Mouse (Mus musculus) lung, postnatal 10 days (tissue): ENCODE results near the gene Il31.
"Not testable (repeated sequence)": the region's sequence is repeated elsewhere in the genome, so short reads cannot be mapped to it uniquely, and the experiment has no call there.

ENCODE experiments used
- DNase-seq: peaks from one replicate; pipeline ENCODE4 v3.0.0; 2021

Gene Il31

DNA sequence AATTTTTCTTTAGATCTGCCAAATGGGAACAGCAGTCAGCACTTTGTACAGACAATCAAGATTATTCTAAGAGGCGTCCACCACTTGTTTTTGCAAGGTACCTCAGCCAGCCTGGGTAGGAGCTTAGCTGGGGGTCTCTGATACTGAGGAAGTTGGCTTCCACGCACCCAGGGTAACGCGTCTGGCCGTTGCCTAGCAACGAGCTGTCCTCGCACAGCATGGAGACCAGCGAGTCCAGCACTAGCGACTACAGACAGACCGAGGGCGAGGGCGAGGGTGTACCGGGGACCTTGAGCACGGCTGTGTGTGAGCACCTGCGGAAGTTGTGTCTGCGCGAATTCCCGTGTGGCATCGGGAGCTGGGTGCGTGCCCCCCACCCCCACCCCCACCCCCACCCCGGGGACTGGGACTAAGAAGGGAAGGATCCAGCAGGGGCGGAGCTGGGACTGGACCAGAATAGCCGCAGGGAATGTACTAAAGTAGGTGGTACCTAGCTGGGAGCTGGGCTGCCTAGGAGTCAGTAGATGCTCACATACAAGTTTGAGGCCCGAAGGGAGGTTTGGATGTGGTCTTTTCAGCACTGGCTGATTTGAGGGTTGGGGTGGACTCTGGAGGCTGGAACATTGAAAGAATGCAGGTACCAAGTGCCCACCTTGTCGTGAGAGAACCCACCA is at the start of gene Il31, which contains the start of gene Lrrc43:
Il31 (minus strand) TSS at position 378 of the 674 bp plus-strand sequence.
Lrrc43 (plus strand) TSS at position 194 of the 674 bp plus-strand sequence.
- no peak for DNase-seq

DNA sequence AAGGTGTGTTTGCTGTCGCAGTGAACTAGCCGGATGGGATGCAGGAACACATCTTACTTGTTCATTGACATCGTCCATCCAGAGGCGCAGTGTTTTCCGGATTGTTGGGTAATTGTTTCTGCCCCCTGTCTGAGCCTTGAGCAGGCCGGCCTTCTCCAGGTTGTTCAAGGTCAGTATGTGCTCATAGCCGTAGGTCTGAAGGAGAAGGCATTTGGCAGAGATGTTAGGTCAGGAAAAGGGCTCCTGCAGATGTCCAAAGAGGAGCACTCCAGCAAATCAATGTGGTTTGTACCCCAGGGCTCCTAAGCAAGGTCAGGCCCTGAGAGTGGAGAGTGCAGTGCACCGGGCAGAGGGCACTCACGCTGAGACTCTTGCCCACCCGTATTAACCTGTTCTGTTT is 44.5 kb upstream of the Il31 start:
- DNase-seq, result no peak

DNA sequence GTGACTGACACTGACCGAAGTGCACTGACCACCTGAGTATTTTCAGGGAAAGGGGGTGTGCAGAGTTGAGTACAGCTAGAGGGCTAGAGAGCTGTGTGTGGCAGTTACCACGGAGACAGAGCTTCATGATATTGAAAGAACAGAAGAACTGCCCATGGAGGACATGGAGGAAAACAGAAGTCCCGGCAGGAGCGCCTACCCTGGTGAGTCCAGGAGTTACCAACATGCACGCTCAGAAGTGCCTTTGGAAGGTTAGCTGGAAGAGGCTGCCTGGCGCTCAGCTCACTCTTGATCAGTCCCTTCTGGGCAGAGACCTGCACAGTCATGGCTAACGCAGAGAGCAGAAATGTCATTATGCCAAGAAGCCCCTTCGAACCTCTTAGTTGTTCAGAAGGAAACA is 40.8 kb upstream of the Il31 start:
- DNase-seq, result peak; percentile 0

DNA sequence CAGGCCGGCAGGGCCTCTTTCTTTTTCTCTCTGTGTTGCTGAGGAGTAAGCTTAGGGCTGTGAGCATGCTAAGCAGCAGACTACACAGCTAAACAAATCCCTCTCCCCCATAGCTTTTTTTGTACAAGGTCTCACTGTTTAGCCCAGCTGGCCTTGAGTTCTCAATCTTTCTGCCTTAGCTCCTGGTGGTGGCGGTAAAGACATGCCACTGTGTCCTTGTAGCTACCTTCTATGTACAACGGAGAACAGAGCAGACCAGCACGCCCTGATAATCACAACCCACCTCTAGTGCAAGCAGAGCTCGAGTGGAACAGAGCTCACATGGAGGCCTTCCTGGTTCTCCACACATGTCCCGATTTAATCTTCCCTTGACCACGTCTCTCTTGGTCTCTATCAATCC is 39.4 kb upstream of the Il31 start:
- peak; percentile 0 for DNase-seq

DNA sequence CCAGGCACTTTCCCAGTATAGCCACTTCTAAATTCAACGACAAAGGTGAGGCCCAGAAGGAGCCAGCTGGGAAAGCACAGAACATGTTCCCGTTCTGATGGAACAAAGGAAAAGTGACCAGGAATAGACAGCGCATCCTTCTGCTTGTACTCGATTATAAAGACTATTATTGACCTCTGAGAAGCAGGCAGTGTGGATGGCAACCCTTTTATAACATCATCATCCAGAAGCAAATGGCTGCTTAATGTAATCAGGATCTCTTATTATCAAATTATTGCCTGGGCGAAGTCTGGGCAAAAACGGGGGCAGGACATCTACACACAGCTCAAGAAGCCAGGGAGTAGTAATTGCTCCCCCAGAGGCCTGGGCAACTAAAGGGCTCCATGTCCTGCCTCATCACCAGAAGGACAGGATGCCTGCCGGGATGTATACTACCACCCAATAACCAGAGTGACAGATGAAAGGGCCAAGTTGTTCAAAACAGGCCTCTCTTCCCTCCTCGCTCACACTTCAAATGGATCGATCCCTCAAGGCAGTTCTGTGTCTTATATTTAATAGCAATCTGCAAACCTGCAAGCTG is 36.7 kb upstream of the Il31 start:
- no peak for DNase-seq

DNA sequence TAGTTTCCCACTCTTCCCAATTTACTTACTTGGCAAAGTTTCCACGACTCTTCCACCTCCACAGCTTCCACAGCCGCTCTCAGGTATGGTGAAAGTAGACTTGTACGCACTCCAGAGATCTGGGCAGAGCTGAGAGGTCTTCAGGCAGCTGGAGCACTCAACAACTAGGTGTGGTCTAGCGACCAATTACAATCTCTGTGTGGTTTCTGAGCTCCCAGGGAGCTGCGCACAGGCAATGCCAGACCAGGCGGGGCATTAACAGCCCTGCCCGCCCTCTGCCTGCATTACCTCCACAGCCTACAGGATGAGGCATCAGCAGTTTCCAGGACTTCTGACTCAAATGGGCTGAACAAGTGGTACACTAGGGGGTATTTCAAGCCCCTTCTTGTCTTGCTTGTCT is 36.0 kb upstream of the Il31 start, which contains the start of gene Gm49027:
Gm49027 (minus strand) TSS at position 208 of the 400 bp plus-strand sequence.
- no peak for DNase-seq

DNA sequence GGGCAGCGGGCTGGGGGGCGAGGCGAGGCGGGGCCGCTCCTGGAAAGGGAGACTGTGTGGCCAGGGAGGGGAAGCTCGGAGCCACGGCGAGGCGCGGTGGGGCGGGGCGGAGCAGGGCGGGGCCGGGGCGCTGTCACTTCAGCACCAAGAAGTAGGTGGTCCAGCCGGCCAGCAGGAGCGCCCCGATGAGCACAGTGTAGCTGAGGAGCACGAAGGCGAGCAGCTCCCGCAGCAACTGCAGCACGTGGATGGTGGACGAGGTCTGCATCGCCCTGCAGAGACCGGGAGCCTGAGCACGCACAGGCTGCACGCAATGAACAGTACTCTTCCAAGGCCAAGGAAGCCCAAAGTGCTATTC is 35.1 kb upstream of the Il31 start:
- no peak for DNase-seq

DNA sequence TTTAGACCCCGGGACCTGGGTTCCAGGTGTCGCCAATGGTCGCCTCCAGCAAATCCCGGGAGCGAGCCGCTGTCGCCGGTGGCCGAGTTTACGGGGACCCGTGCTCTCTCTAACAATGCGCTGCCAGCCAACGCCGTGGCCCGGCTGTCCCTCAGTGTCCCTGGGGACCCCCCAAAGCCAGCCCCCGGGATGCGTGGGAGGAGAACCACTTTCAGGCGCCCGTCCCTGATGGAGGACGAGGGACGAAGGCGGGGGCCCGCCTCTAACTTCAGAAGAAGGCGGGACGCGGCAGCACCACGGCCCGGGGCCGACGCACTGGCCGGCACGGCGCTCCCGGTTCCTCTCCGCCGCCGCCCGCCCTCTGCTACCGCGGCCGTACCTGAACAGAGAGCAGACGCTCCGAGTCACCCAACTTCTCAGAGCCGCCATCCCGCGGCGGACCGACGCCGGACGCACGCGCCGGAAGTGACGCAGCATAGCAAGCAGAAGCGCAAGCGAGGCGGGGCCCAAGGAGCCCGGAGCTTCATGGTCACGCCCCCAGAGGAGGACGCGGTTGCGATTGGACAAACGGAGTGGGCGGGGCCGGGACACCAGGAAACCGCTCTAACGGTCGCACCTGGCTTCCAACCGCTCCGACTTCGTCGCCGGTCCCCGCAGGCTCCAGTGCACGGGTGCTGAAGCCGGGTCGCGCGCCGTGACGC is 34.6 kb upstream of the Il31 start, which contains the start of gene Diablo:
Diablo (minus strand) TSS at position 485 of the 701 bp plus-strand sequence.
- DNase-seq, result peak; percentile 99

DNA sequence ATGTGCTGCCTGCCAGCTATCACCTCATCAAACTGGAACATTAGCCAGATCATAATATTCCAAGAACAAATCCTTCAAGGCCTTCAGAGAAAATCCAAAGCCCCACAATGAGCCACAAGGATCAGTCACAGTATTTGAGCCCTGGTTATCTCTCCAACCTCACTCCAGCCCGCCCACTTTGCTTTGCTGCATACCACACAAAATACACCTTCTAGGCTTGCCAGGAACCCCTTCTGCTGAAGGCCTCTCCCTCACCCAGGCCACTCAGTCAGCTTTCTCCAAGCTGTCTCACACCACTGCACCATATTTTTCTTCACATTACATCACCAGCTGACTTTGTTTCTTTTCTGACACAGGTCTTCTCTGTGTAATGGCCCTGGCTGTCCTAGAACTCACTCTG is 32.9 kb upstream of the Il31 start:
- no peak for DNase-seq

DNA sequence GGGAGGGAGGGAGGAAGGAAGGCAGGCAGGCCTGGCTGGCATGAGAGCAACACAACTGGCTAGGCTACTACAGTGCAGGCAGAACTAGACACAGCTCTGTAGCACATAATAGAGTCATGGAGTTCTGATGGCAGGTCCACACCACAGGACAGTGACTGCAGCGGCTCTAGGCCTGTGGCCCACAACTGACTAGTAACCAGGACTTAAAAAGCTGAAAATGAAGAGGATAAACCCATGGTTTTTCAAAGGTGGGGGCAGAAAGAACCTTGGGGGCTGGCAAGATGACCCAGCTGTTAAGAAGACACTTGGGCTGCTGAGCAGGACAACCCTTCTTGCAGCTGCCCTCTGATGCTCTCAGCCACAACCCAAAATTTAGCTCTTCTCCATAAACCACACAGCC is 32.3 kb upstream of the Il31 start:
- DNase-seq, result no peak

DNA sequence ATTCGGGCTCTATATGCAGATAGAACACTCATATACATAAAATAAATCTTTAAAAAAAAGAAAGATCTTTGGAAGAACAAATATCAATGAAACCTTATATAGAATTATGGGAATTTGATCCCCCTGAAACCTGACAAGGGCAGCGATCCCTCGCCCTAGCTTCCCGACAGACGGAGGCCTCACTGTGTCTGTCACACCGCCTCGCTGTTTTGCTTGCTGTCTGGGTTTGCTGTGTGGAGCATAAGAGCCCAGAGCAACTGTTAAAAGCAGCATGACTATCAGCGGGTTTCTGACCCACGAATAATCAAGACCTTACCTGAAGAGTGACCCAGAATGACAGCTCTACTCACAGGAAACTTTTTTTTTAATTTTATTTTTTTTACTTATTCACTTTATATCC is 31.4 kb upstream of the Il31 start:
- no peak for DNase-seq

DNA sequence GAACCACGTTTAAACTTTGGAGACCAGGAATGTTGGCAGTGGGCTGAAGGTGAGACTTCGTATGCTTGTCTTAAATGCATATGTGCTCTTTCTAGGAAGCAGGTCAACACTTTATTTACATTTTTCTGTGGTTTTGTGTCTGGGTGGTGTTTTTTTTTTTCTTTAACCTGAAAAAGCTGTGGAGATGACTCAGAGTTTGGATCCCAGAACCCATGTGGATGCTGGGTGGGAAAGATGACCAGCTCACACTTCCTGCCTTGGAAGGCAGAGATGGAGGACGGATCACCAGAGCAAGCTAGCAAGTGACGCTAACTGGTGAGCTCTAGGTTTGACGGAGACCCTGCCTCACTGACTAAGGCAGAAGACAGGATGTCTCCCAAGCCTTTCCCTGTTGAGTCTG is 25.6 kb upstream of the Il31 start:
- DNase-seq, result no peak

DNA sequence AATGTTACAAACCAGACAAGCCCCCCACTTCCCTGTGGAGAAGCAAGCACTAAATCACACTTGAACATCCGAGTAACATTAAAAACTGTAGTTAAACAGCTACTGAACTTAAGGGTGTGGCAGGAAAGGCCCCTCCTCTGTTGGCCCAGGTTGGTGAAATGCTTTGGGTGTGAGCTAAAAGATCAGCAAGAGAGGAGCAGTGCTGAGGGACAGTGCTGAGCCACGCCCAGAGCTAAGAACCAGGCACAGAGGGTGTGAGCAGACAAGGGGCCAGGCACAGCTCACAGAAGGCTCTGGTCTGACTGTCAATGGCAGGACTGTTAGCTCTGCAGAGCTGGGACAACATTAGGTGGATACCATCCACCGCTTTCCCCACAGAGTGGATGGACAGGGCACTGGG is 22.8 kb upstream of the Il31 start:
- DNase-seq, result no peak

DNA sequence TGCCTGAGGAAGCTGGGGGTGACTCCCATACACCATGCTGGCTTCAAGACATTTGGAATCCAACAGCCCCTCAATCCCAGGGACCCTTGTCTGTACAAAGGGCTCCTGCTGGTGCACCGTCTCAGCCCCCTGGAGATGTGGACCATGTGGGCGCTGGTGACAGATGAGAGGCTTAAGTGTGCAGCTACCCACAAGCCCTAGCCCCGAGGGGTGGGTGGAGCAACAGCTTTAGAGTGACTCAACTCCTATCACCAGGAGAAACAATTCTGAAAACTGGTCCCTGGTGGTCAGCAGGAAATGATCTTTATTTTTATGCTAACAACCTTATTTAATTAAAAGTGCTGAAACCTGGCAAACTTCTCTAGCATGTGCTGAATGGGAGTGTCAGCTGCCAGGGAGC is 22.1 kb upstream of the Il31 start:
- not testable (repeated sequence) for DNase-seq

DNA sequence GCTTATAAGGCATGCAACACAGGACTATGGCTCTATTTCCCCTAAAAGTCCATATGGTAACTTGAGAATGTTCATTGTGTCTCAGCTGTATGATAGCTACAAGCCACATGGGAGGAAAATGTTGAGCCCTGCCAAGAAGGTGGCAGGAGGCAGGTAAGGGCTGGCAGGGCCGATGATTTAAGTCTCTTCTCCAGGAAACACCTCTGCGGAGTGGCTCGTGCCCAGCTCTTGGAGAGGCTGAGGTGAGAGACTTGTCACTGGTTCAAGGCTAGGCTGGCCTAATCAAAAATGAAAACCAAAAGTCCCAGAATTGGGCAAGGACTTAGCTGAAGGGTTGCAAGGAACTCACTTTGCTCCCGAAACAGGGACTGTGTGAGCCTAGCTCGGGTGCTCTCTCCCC is 20.9 kb upstream of the Il31 start, which contains the start of gene B3gnt4:
B3gnt4 (plus strand) TSS at position 301 of the 400 bp plus-strand sequence.
- no peak for DNase-seq

DNA sequence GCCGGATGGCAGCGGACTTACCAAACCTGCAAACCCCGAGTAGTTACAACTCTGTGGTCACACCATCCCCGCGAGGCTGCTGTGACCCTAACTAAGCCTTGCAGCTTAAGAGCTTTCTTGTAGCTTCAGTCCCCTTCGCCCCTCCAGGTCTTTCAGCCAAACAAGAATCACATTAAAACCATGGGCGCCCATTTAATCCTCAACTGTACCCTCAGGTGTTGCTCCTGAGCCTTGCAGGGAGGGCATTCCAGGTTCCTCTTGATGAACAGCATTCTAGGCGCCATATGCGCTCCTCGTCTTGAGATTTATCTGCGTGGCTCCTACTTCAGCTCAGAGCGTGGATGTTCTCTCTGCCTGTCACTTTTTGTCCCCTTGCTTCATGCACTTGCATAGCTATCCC is 19.6 kb upstream of the Il31 start:
- no peak for DNase-seq

DNA sequence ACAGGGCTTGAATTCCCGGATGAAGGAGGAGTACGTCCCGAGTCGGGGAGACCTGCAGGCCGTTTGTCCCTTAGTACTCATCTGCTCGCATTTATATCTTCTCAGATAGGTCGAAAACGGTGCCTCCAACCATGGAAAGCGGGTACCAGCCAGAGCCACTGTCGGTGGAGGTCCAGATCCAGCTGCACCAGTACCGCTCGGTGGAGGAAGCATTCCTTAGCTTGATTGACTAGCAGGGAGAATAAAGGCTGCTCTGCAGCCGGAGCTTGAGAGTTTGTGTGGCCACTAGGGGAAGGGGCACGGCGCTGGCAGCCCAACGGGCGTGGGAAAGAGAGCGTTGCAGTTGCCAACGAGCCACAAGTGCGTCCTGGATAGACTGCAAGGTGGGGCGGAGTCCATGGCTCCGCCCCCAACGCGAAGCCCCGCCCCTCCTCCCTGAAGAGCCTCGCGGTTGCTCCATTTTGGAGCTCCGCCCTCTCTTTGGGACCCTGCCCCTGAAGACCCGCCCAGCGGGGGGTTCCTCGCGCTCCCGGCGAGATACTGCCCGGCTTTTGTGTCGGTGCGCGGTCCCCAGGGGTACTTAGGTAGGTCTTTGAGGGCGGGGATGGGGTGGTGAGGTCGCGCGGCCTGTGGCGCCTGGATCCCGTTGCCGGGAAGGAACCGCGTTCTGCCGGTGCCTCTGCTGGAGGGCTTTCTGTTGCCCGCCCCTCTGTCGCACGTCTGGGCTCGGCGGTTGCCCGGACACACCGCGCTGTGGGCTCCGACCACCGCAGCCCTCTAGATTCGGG is 18.8 kb upstream of the Il31 start:
- DNase-seq, result peak; percentile 86

DNA sequence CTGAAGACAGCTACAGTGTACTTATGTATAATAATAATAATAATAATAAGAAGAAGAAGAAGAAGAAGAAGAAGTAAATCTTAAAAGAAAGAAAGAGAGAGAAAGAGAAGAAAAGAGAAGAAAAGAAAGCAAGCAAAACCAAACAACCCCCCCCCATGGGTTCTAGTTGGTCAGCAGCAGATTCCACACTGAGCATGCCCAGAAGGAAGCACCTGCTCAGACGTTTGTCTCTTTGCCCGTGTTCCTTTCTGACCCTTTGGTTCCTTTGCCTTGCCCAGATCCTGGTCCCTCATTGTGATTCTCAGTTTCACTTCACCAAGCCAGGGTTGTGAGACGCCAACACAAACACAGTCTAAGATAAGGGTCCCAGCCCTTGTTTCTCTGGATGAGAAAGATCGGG is 12.7 kb upstream of the Il31 start:
- DNase-seq, result no peak

DNA sequence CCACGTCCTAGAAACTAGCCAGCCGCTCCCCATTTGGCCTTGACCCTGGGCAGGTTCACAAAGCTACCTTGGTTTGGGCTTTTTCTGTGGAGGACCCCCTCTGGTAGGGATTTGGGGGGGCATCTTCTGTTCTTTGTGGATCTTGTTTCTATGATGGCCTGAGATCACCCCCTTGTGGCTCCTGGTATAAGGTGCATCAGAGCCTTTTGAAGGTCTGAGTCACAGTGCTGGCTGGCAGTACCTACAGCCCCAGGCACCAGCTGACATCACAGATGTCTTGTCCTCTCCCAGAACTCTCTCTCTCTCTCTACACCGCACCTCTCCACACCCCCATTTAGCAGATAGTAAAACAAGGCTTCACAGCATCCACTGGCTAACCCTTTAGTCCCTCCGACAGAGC is 10.4 kb upstream of the Il31 start:
- peak; percentile 39 for DNase-seq

DNA sequence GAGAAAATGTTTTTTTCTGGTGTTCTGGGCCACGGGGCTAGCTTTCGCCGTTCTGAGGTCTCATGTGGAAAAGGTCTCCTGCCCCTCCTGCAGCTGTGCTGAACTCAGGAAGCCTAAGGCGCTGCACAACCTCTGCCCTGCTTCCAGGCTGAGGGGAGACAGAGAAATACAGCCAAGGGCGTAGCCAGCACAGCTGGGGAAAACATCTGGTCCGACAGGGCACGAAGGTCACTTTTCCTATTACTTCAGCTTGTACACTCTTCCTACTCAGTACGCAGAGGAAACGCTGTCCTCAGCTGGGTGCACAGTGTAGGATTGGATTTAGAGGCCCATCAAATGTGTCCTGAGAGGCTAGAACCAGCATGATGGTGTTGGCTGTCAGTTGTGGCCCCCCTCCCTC is 646 bp upstream of the Il31 start:
- no peak for DNase-seq

DNA sequence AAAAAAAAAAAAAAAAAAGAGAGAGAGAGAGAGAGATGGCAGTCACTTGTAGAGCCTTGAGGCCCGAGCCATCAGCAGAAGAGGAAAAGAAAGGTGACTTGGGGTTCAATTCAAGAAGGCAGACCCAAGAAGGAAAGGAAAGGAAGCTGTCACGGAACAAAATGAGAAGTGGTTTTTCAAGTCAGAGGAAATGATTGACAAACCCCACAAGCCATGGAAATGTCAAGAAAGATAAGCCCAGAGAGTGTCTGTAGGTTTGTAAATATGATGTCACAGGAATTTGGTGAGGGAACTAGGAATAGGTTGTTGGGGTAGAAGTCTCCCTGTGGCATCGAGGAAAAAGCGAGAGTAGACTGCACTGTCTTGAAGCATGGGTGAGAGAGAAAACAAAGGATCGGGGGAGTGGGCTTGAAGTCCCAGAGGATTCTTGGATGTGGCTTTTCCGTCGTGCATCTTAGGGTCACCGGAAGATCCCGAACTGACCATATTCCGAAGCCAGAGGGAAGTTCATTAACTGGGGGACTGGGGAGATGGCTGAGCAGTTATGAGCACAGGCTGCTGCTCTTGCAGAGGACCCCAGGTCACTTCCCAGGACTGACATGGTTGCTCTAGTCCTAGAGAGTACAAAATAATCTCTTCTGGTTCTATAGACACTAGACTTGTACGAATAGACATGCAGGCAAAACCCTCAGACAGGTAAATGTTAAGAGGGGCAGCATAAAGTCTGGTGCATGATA is 1.5 kb downstream of the Il31 start:
- DNase-seq, result no peak

DNA sequence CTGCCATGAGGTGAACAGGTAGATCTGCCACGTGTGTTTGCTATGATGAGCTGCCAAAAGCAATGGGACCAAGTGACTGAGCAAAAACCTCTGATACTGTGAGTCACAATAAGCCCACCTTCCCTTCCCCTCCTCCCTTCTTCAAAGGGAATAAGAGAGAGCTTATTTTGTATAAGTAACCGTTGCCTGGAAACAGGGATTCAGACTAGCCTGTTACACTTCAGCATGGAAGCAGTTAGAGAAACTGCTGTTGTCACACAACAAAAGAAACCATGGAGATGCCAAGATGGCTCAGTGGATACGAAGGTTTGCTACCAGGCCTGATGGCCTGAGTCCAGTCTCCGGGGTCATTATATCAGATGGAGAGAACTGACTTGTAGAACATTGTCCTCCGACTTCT is 15.5 kb downstream of the Il31 start:
- DNase-seq, result no peak
